Mouse (Mus musculus) adrenal gland, adult 8-10 months (tissue): Measurements from ENCODE around the gene Plk3. TPM values are rescaled to one million over a fixed set of nuclear protein-coding genes. Genes with fewer than 3 reads are reported as not detected.

Source experiments
- DNase-seq: peaks from one replicate; pipeline ENCODE4 v3.0.0; 2022
- total RNA-seq, 4 experiments: library from RNA; stranded (reverse); gene quantifications; 2 replicates each; pipeline ENCODE4 v1.2.4; 2022

Gene Plk3
- total RNA-seq, 4 experiments from 2014 or later, result 4.5 to 18.0 (median 5.8) TPM

- DNase-seq, result no peak
Measured at GRCm38 (mm10) chr4:117117931-117118330, 15.8 kb downstream of the Plk3 start.

GRCm38 (mm10) chr4:117115592-117115991, 18.2 kb downstream of the Plk3 start:
- no peak for DNase-seq

GRCm38 (mm10) chr4:117113237-117113636, 20.5 kb downstream of the Plk3 start:
- DNase-seq, result no peak

- DNase-seq, result no peak
Measured at GRCm38 (mm10) chr4:117110985-117111384, 22.8 kb downstream of the Plk3 start.

GRCm38 (mm10) chr4:117110249-117110648, 23.5 kb downstream of the Plk3 start:
- DNase-seq, result no peak

GRCm38 (mm10) chr4:117109330-117109729, 24.4 kb downstream of the Plk3 start:
- DNase-seq, result no peak

- DNase-seq, result no peak
Measured at GRCm38 (mm10) chr4:117108524-117108849, 25.3 kb downstream of the Plk3 start.

- no peak for DNase-seq
Measured at GRCm38 (mm10) chr4:117107813-117108523, 25.8 kb downstream of the Plk3 start.

GRCm38 (mm10) chr4:117105127-117105526, 28.6 kb downstream of the Plk3 start:
- DNase-seq, result no peak

GRCm38 (mm10) chr4:117104672-117105071, 29.1 kb downstream of the Plk3 start:
- no peak for DNase-seq

GRCm38 (mm10) chr4:117101218-117101617, 32.5 kb downstream of the Plk3 start:
- DNase-seq, result no peak

GRCm38 (mm10) chr4:117100036-117100435, 33.7 kb downstream of the Plk3 start:
- no peak for DNase-seq

GRCm38 (mm10) chr4:117098764-117099036, 35.1 kb downstream of the Plk3 start:
- DNase-seq, result no peak

- DNase-seq, result no peak
Measured at GRCm38 (mm10) chr4:117097969-117098763, 35.6 kb downstream of the Plk3 start.

- DNase-seq, result no peak
Measured at GRCm38 (mm10) chr4:117096666-117097065, 37.1 kb downstream of the Plk3 start.

GRCm38 (mm10) chr4:117095551-117096452, 38.0 kb downstream of the Plk3 start, which contains the start of gene Ptch2:
TSS of gene Ptch2 (plus strand) at chr4:117096075.
- peak; percentile 57 for DNase-seq

- DNase-seq, result no peak
Measured at GRCm38 (mm10) chr4:117094626-117095361, 39.0 kb downstream of the Plk3 start.

- DNase-seq, result no peak
Measured at GRCm38 (mm10) chr4:117090586-117090985, 43.2 kb downstream of the Plk3 start.

- peak; percentile 23 for DNase-seq
Measured at GRCm38 (mm10) chr4:117087948-117088640, 45.7 kb downstream of the Plk3 start.
